In the genomic region with DNA sequence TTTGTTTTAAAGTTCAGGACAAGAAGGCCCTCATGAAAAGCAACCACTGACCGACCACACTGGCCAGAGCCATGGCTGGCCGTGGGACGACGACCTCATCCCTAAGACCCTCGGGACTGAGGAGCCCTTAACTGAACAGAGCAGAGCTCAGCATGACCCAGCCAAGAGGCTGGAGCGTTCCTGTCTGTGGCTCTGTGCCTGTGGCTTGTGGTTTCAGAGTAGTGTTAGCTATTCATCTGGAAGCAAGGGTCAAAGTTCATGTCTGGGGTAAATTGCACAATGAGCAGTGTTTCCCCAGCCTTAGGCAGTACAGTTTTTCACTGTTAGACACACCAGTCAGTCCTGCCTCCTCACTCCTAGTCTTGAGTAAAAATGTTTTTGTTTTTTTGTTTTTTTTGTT, we compare ENCODE assay signal across 8 mouse cellular contexts. TPM values are rescaled to one million over a fixed set of nuclear protein-coding genes. Genes with fewer than 3 reads are reported as not detected.
DNase-seq lines count a peak whose midpoint lies in the region; ATAC-seq and TF ChIP-seq lines count a peak whose summit lies in the region.

No protein-coding gene starts in this region.

- H3K9ac ChIP-seq in midbrain, embryonic 11.5 days (ENCODE audit: low read length): no peak overlapping the region
- H3K9ac ChIP-seq in midbrain, postnatal 0 days (replicated peaks; ENCODE audit: low read length, poor library complexity, severe bottlenecking): no peak overlapping the region
- no peak overlapping the region for H3K9ac ChIP-seq in embryonic facial prominence, embryonic 11.5 days (replicated peaks; ENCODE audit: low read length)
- H3K9ac ChIP-seq in limb, embryonic 14.5 days (ENCODE audit: low read depth, low read length, severe bottlenecking): no peak overlapping the region

- H3K36me3 ChIP-seq in midbrain, embryonic 11.5 days (ENCODE audit: control insufficient read depth, insufficient read depth, low read length): no peaks in the 10 kb centered on the region
- H3K36me3 ChIP-seq in midbrain, postnatal 0 days (ENCODE audit: insufficient read depth, low read length): peaks cover 2% of the 10 kb centered on the region; the same call in 1 of the 2 replicates
- no peaks in the 10 kb centered on the region; the same call in 1 of the 2 replicates for H3K36me3 ChIP-seq in embryonic facial prominence, embryonic 11.5 days (replicated peaks; ENCODE audit: control insufficient read depth, insufficient read depth, low read depth, low read length)
- 0 out of 2 replicates have a peak, but pooled peaks cover 18% of the 10 kb centered on the region for H3K36me3 ChIP-seq in limb, embryonic 14.5 days (ENCODE audit: control insufficient read depth, insufficient read depth, low read length)
- no peaks in the 10 kb centered on the region for H3K36me3 ChIP-seq in myocyte (ENCODE audit: control insufficient read depth, insufficient read depth)

- 15% methylated on average over 6 of the region's 6 CpGs for WGBS in midbrain, embryonic 11.5 days
- 17% methylated on average over 6 of the region's 6 CpGs for WGBS in midbrain, postnatal 0 days
- 11% methylated on average over 6 of the region's 6 CpGs for WGBS in embryonic facial prominence, embryonic 11.5 days
- WGBS in limb, embryonic 14.5 days: 33% methylated on average over 6 of the region's 6 CpGs

- no peak overlapping the region for H3ac ChIP-seq in myocyte (ENCODE audit: control insufficient read depth, insufficient read length)

- peak; percentile 22; the same call in 1 of the 2 replicates for ATAC-seq in midbrain, embryonic 11.5 days (ENCODE audit: low FRiP score)
- ATAC-seq in midbrain, postnatal 0 days (ENCODE audit: low FRiP score): no peak
- peak; percentile 22; the same call in 1 of the 2 replicates for ATAC-seq in embryonic facial prominence, embryonic 11.5 days (replicated peaks; ENCODE audit: insufficient number of reproducible peaks, low FRiP score, low TSS enrichment, low read depth)
- ATAC-seq in limb, embryonic 14.5 days (ENCODE audit: low FRiP score, low read depth): no peak
- no peak for ATAC-seq in erythroblast, adult 5-6 weeks (replicated peaks; ENCODE audit: low FRiP score, poor library complexity, severe bottlenecking)
- no peak for ATAC-seq in erythroid progenitor cell, adult 5-6 weeks (replicated peaks; ENCODE audit: low FRiP score, poor library complexity, severe bottlenecking)

- peak; percentile 87 for DNase-seq in midbrain, embryonic 11.5 days (ENCODE audit: low spot score, missing footprints)
- no peak for DNase-seq in midbrain, postnatal 0 days (ENCODE audit: low spot score)
- peak; percentile 70 for DNase-seq in embryonic facial prominence, embryonic 11.5 days (ENCODE audit: low spot score)
- peak; percentile 7 for DNase-seq in limb, embryonic 14.5 days (ENCODE audit: low spot score)
- no peak for DNase-seq in urinary bladder, adult 2 months (ENCODE audit: low spot score)

- TF ChIP-seq POLR2A in limb, embryonic 14.5 days (IDR thresholded peaks at IDR 0.05; ENCODE audit: borderline replicate concordance, extremely low read depth, insufficient read depth, insufficient read length): no peak
- TF ChIP-seq POLR2A in myocyte (IDR thresholded peaks at IDR 0.05; ENCODE audit: insufficient read length, low read depth): no peak

- no peak overlapping the region for H3K27ac ChIP-seq in midbrain, embryonic 11.5 days (ENCODE audit: low read depth, low read length)
- H3K27ac ChIP-seq in midbrain, postnatal 0 days (ENCODE audit: low read depth, low read length): no peak overlapping the region
- H3K27ac ChIP-seq in embryonic facial prominence, embryonic 11.5 days (replicated peaks; ENCODE audit: low read depth, low read length): no peak overlapping the region; the same call in 1 of the 2 replicates
- H3K27ac ChIP-seq in limb, embryonic 14.5 days (replicated peaks; ENCODE audit: low read depth, low read length): no peak overlapping the region

- no peaks in the 10 kb centered on the region for H3K27me3 ChIP-seq in midbrain, embryonic 11.5 days (ENCODE audit: control insufficient read depth, insufficient read depth, low read length)
- no peaks in the 10 kb centered on the region for H3K27me3 ChIP-seq in midbrain, postnatal 0 days (ENCODE audit: insufficient read depth, low read length)
- H3K27me3 ChIP-seq in embryonic facial prominence, embryonic 11.5 days (ENCODE audit: control insufficient read depth, insufficient read depth, low read length): no peaks in the 10 kb centered on the region
- H3K27me3 ChIP-seq in limb, embryonic 14.5 days (ENCODE audit: control insufficient read depth, insufficient read depth, low read length): no peaks in the 10 kb centered on the region
- no peaks in the 10 kb centered on the region for H3K27me3 ChIP-seq in myocyte (ENCODE audit: control insufficient read depth, insufficient read depth, insufficient read length)

- no peaks in the 10 kb centered on the region for H3K9me3 ChIP-seq in midbrain, embryonic 11.5 days (ENCODE audit: control insufficient read depth, low read length)
- no peaks in the 10 kb centered on the region for H3K9me3 ChIP-seq in midbrain, postnatal 0 days (ENCODE audit: low read length)
- H3K9me3 ChIP-seq in embryonic facial prominence, embryonic 11.5 days (replicated peaks; ENCODE audit: control insufficient read depth, low read length): no peaks in the 10 kb centered on the region
- no peaks in the 10 kb centered on the region for H3K9me3 ChIP-seq in limb, embryonic 14.5 days (ENCODE audit: control insufficient read depth, low read length)

- no peak for TF ChIP-seq CTCF in midbrain, postnatal 0 days (IDR thresholded peaks at IDR 0.05)

- no peak overlapping the region for H3K4me3 ChIP-seq in midbrain, embryonic 11.5 days (ENCODE audit: low read depth, low read length)
- H3K4me3 ChIP-seq in midbrain, postnatal 0 days (ENCODE audit: low read depth, low read length): no peak overlapping the region
- no peak overlapping the region for H3K4me3 ChIP-seq in embryonic facial prominence, embryonic 11.5 days (ENCODE audit: low read depth, low read length)
- no peak overlapping the region for H3K4me3 ChIP-seq in limb, embryonic 14.5 days (replicated peaks; ENCODE audit: low read length)
- H3K4me3 ChIP-seq in myocyte: no peak overlapping the region

- H3K4me2 ChIP-seq in midbrain, embryonic 11.5 days: no peak overlapping the region
- no peak overlapping the region for H3K4me2 ChIP-seq in midbrain, postnatal 0 days (ENCODE audit: low read depth, low read length, poor library complexity, severe bottlenecking)
- H3K4me2 ChIP-seq in embryonic facial prominence, embryonic 11.5 days (ENCODE audit: low read depth, low read length): 0 out of 2 replicates have a peak overlapping the region, but pooled peaks have one; percentile 19
- H3K4me2 ChIP-seq in limb, embryonic 14.5 days (replicated peaks; ENCODE audit: low read depth, low read length, severe bottlenecking): no peak overlapping the region
- no peak overlapping the region for H3K4me2 ChIP-seq in myocyte (ENCODE audit: low read depth)

- no peaks in the 10 kb centered on the region for H3K79me2 ChIP-seq in myocyte (ENCODE audit: control insufficient read depth, insufficient read depth)

- peaks cover 25% of the 10 kb centered on the region for H3K4me1 ChIP-seq in midbrain, embryonic 11.5 days (ENCODE audit: control insufficient read depth, insufficient read depth, low read length)
- H3K4me1 ChIP-seq in midbrain, postnatal 0 days (ENCODE audit: insufficient read depth, low read length): peaks cover 9% of the 10 kb centered on the region; the same call in 1 of the 2 replicates
- peaks cover 3% of the 10 kb centered on the region for H3K4me1 ChIP-seq in embryonic facial prominence, embryonic 11.5 days (ENCODE audit: control insufficient read depth, insufficient read depth, low read length)
- H3K4me1 ChIP-seq in limb, embryonic 14.5 days (ENCODE audit: control insufficient read depth, insufficient read depth, low read length): peaks cover 15% of the 10 kb centered on the region

TF ChIP-seq in myocyte, 11 proteins besides CTCF, POLR2A, EP300 and RAD21 (continues in another document):
- TF ChIP-seq REST (IDR thresholded peaks at IDR 0.05; ENCODE audit: insufficient read depth, insufficient read length) (no peak), SRF (IDR thresholded peaks at IDR 0.05; ENCODE audit: control insufficient read depth, insufficient read length, low read depth) (no peak), MYOD1 (IDR thresholded peaks at IDR 0.05; ENCODE audit: control insufficient read depth in 1 of 3, insufficient read length in 2 of 3, low read depth in 2 of 3) (no peak)

RNA-seq across cellular contexts. Expression of a gene that starts 11.3 kb away (rescaled TPM):
- polyA plus RNA-seq in midbrain, embryonic 11.5 days (2014; fragmentation: Nextera tagmentation; extraction: Ambion mirVana): 74.7 and 106 TPM in 2 replicates
- 22.7 and 31.8 TPM in 2 replicates for total RNA-seq in midbrain, postnatal 0 days (2014; rRNA removed)
- 42.8 and 52.8 TPM in 2 replicates for polyA plus RNA-seq in midbrain, postnatal 0 days (2015; fragmentation: Nextera tagmentation; extraction: Ambion mirVana)
- polyA plus RNA-seq in embryonic facial prominence, embryonic 11.5 days (2014; fragmentation: Nextera tagmentation; extraction: Ambion mirVana): 62.8 and 92.5 TPM in 2 replicates
- polyA plus RNA-seq in limb, embryonic 14.5 days (2012; rRNA removed): 118 and 159 TPM in 2 replicates
- 61.9 and 80.5 TPM in 2 replicates for polyA plus RNA-seq in limb, embryonic 14.5 days (2014; fragmentation: Nextera tagmentation; extraction: Ambion mirVana)
- polyA plus RNA-seq in myocyte (2012; fragmentation: generic; extraction: Trizol): 84.3 TPM
- 6.0 and 8.8 TPM in 2 replicates for polyA plus RNA-seq in urinary bladder, adult 2 months (2012; rRNA removed)
- total RNA-seq in erythroblast, adult 5-6 weeks (2015; ENCODE audit: low replicate concordance): not detected in 2 replicates
- not detected in 2 replicates for total RNA-seq in erythroblast, adult 5-6 weeks (2017; ENCODE audit: low replicate concordance)
- not detected in 2 replicates for total RNA-seq in erythroid progenitor cell, adult 5-6 weeks (2015; ENCODE audit: low replicate concordance)
- total RNA-seq in erythroid progenitor cell, adult 5-6 weeks (2017; ENCODE audit: low replicate concordance): 0.39 TPM in 1 of 2 replicates, not detected in the other

RNA-seq across cellular contexts. Expression of a gene that starts 52.3 kb away (rescaled TPM):
- polyA plus RNA-seq in midbrain, embryonic 11.5 days (2014; fragmentation: Nextera tagmentation; extraction: Ambion mirVana): 251 and 267 TPM in 2 replicates
- total RNA-seq in midbrain, postnatal 0 days (2014; rRNA removed): 87.5 and 103 TPM in 2 replicates
- 356 and 379 TPM in 2 replicates for polyA plus RNA-seq in midbrain, postnatal 0 days (2015; fragmentation: Nextera tagmentation; extraction: Ambion mirVana)
- polyA plus RNA-seq in embryonic facial prominence, embryonic 11.5 days (2014; fragmentation: Nextera tagmentation; extraction: Ambion mirVana): 231 and 243 TPM in 2 replicates
- polyA plus RNA-seq in limb, embryonic 14.5 days (2012; rRNA removed): 185 and 208 TPM in 2 replicates
- 217 and 225 TPM in 2 replicates for polyA plus RNA-seq in limb, embryonic 14.5 days (2014; fragmentation: Nextera tagmentation; extraction: Ambion mirVana)
- polyA plus RNA-seq in myocyte (2012; fragmentation: generic; extraction: Trizol): 181 TPM
- 400 and 428 TPM in 2 replicates for polyA plus RNA-seq in urinary bladder, adult 2 months (2012; rRNA removed)
- total RNA-seq in erythroblast, adult 5-6 weeks (2015; ENCODE audit: low replicate concordance): 76.7 and 111 TPM in 2 replicates
- 29.4 and 36.0 TPM in 2 replicates for total RNA-seq in erythroblast, adult 5-6 weeks (2017; ENCODE audit: low replicate concordance)
- 119 and 121 TPM in 2 replicates for total RNA-seq in erythroid progenitor cell, adult 5-6 weeks (2015; ENCODE audit: low replicate concordance)
- total RNA-seq in erythroid progenitor cell, adult 5-6 weeks (2017; ENCODE audit: low replicate concordance): 34.7 and 43.0 TPM in 2 replicates

Comparison
In these comparisons a context has a peak if more than half of its experiments do, and no peak if none do; other contexts are left out.
1. ATAC-seq: peak in midbrain, embryonic 11.5 days (single experiment) and embryonic facial prominence, embryonic 11.5 days (single experiment); none in midbrain, postnatal 0 days (single experiment), limb, embryonic 14.5 days (single experiment), erythroblast, adult 5-6 weeks (single experiment) and erythroid progenitor cell, adult 5-6 weeks (single experiment).
2. DNase-seq: peak in midbrain, embryonic 11.5 days (single experiment), embryonic facial prominence, embryonic 11.5 days (single experiment) and limb, embryonic 14.5 days (single experiment); none in midbrain, postnatal 0 days (single experiment) and urinary bladder, adult 2 months (single experiment).